Mouse (Mus musculus): ENCODE measurements around the gene Dgkz.
A peak's percentile ranks its signal among the peaks of the same experiment; 100 is the strongest.

The Dgkz gene

DNA sequence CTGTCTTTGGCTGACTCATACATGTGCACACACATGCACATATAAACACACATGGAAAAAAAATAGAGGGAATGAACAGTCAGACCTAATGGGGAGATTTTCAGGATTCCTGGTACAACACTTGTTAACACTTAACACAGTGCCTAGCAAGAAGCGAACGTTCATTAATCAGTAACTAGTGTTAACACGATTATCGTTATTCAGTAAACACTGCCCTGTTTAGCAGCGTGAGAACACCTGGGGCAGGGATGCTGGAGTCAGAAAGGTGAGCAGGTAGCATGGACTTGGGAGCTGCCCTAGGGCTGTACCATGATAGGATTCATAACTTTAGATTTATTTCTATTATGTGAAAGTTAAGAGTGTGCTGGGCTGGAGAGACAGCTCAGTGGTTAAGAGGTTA, 20.3 kb upstream of the Dgkz start:
- DNase-seq (ENCODE audit: low read depth, low spot score), result no peak

DNA sequence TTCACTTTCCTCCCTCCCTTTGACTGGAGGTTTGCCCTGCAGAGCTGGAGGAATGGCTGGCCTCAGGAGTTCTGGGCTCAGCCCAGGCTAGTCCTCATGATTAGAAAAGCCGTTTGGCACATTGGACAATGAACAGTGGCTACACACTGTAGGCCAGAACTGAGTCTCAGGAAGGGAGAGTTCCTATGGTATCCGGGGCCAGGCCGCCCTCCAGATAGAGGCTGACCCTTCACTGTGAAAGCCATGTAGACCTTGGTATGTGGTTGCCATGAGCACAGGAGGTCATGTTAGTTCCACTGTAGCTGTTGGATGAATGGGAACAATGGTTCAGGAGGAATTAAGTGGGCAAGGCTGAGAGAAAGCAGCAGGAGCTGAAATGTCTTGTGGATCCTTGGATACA, 17.7 kb upstream of the Dgkz start:
- no peak for DNase-seq (ENCODE audit: low read depth, low spot score)

DNA sequence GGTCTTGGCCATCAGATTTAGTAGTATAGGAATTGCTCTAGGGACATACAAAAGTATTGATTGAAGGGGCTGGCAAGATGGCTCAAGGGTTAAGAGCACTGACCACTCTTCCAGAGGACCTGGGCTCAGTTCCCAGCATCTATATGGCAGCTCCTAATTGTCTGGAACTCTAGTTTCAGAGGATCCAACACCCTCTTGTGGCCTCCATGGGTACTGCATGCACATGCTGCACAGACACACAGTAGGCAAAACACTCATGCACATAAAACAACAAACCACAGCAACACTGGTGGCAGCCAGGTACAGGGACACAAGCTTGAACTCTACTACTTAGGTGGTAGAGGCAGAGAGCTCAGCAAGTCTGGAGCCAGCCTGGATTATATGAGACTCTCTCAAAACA, 14.1 kb upstream of the Dgkz start:
- peak; percentile 51 for DNase-seq (ENCODE audit: low read depth, low spot score)

DNA sequence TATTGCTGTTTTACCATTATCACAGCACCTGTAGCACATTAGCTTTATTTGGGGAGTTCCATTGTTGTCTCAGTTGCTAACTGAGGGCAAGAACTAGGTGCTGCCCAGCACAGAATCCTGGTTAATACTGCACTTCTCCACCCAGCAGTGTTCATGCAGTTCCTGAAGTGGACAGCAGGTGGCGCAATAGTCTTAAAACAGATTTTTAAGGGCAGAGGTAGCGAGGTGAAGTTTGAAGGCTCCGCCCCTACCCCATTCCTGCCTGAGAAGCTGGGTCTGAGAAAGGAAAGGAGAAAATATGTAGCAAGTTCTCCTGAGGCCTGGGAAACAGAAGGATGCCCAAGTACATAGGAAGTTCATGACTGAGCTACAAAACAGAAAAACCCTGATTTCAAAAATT, 11.9 kb upstream of the Dgkz start:
- DNase-seq (ENCODE audit: low read depth, low spot score), result peak; percentile 89

DNA sequence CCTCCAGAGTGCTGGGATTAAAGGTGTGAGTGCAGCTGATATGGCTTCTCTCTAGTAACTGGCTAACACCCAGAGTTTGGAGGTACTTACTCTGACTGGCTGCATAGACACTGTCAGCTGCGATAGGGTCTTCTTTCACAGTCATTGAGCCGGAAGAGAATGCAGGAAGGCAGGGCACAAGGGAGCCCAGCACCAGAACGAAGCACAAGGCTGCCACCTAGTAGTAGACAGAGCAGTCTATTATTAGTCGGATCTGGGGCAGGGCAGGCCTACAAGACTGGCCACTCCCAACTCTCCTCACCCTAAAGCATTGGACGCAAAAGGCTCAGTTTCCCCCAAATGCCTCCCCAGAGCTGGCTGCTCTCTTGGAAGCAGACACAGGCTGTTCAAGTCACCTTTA, 10.4 kb upstream of the Dgkz start:
- peak; percentile 73 for DNase-seq (ENCODE audit: low read depth, low spot score)

DNA sequence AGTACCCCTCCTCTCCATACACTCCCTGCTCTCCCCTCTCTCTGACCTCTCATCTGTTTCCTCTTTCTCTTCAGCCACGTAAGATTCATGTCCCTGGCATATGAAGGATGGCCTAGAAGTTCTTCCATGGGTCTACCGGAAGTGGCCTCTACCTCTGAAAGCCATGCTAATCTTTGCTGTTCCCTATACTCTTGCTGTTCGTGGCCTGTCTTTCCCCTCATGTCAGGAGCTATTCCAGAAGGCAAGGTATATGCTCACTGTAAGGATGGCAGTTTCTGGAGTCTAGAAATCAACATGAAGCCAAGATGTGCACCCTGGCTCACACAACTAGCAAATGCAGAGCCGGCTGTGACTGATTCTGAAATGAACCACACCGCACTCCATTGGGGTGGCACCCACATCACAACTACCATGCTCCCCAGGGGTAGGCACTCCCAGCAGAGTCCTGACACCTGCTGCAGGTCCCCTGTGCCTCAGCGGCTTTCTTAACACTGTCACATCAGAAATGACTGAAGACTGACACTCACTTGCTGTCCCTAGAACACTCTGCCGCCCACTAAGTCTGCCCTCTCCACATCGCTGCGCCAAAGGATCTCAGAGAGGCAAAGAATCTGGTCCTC, 9.4 kb upstream of the Dgkz start:
- peak; percentile 37 for DNase-seq (ENCODE audit: low read depth, low spot score)

DNA sequence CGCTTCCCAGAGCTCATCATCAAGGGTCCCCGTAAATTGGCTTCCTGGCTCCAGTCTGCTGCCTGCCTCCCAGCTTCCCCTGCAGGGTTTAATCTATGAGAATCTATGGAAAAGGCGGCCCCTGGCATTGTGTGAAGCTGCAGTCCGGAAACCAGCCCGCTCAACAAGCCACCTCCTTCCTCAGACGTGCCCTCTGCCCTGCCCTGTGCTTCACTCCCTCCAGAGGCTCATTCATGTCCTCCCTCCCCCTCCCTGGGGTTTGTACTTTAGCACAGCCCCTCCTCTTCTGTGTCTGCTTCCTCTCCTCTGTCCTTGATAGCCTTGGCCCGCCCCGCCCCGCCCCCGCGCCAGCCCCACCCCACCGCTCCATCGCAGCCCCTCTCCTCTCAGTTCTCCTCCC, 8.8 kb upstream of the Dgkz start:
- DNase-seq (ENCODE audit: low read depth, low spot score), result peak; percentile 91

DNA sequence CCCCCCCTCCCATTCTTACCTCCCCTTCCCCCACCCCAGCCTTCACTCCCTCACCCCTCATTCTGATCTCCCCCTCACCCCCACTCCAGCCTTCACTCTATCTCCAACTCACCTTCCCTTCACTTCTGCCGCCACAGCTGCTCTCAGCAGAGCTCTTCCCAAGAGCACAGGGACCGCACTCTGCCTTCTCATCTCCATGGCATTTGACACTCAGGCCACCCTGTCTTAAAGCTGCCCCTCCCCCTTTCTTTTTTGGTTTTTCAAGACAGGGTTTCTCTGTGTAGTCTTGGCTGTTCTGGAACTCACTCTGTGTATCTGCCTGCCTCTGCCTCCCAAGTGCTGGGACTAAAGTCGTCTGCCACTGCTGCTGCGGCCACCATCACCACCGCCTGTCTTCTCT, 5.2 kb upstream of the Dgkz start:
- DNase-seq (ENCODE audit: low read depth, low spot score), result no peak

DNA sequence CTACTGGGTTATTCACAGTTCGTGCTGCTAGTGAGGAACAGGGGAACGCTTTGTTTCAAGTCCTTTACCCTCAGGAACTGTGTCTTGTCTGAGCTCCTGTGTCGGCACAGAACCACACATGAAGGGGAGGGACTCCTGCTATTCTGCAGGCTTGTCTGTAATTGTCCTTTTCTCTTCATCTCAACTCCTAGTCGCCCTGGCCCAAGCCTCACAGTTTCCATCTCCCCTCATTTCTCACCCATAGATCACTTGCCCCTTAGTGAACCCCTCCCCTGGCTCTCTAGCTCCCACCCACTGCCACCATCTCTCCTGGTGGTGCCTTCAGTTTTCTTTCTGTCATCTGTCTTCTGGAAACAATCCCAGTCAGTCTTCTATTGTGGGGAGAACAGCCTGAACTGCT, 4.6 kb upstream of the Dgkz start:
- DNase-seq (ENCODE audit: low read depth, low spot score), result no peak

DNA sequence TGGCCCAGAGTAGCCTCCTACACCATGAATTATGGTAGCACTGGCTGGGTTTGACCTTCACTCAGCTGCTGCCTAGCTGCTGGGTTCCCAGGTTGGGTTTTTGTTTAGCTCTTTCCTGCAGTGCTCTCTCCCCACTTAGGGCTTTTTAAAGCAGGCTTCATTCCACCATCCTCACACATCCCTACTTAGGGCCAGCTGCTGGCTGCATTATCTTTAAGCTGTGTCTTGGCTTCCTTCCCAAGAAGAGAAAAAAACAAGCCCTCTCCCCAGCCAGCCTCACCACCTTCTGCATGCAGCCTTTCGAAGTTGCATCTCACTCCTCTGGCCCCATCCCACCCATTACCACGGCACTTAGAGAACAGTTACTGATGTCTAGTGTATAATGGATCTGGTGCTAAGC, 2.9 kb upstream of the Dgkz start:
- no peak for DNase-seq (ENCODE audit: low read depth, low spot score)

DNA sequence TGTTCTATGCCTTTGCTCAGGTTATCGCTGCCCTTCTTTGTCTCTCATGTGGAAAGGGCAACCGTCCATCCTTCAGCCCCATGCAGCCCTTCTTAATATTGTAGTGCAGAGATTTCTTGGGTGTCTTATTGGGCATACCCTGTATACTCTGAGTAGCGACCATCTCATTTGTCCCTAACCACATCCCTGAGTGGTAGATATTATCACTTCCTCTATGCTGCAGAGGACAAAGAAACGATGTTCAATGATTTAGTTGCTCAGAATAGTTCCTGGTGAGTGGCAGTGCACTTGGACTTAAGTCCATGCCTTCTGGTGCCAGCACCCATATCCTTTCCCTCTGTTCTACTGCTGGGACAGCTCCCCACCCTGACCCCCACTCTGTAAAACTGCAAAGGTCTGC, 2.3 kb upstream of the Dgkz start:
- no peak for DNase-seq (ENCODE audit: low read depth, low spot score)

DNA sequence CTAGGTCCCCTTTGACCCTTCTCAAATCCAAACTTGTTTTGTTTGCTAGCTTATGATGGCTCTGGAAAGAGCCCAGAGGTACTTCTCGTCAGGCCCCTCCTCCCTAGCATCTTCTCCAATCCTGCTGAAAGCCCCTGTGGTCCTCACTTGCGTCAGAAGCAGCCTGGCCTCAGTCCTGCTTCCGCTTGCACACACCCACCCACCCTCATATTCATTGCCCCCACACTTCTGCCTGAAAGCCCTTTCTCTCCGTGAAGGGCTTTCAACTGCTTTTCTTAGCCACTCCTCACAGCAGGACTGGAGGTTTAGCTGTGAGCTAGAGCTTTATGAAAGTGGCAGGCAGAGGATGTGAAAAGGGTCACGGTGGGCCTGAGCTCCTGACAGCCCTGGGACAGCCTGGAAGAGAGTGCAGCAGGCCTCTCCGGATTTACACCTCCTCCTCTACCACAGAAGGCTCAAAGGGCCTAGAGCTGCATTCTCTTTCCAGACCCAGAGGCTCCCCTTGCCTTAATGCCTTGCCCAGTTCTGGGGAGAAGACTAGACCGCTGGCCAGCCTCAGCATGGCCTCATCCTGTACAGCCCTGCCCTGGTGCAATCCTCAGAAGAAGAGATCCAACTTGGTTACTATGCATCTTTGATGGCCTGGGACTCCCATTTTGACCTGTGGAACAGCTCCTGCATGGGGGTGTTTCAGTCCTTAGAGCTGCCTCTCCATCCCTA, 2.1 kb downstream of the Dgkz start:
- DNase-seq (ENCODE audit: low read depth, low spot score), result no peak

DNA sequence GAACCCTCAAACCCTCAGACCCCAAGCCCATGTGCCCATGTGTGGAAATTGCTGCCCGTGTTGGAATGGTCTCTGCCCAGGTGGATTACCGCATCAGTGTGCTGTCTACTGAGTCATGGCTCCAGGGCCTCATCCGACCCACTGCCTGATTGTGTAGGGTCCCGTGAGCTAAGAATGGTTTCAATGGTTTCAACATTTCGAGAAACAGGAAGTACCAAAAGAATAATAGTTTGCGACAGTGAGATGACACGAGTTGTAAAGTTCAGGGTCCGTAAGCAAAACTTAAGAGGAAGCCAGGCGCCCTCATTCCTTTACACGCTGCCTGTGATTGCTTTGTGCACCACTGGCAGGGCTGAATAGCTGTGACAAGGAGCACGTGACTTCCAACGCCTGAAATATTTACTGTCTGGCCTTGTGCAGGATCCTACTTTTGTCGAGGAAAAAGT, 3.5 kb downstream of the Dgkz start:
- peak; percentile 64 for DNase-seq (ENCODE audit: low read depth, low spot score)

DNA sequence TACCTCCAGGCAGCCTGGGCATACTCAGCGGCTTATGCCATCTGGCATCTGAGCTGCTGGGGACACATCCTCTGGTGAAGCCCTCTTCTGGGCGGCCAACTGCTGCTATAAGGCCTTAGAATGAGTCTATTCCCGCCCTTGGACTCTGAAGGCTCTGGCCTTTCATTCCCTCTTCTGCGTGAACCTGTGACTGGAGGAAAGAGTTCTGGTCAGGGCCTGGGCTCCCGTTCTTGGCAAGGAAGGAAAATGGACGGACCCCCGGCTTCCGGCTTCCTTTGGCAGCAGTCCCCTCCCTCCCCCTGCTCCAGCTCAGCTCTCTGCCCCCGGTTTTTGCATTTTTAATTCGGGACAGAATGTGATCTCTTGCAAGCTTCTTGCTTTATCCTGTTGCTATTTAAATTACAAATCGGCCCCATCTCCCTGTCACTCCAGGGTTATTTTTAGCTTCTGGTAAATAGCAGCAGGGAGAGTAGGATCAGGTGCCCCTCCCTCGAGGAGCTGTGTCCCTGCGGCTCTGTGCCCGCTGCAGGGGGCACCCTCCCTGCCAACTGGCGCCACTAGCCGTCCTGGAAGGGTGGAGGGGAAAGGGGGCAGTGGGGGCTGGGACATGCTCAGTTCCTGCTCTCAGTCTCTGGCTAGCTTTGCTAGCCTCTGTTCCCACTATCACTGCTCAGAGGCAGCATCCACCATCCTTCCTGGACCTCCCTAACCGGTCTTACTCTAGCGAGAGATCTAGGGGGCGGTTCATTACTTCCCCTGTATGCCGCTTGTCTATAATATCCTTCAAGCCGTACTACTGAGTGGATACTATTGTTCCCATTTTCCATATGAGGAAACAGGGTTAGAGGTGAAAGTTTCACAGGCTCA, 4.2 kb downstream of the Dgkz start:
- peak; percentile 23 for DNase-seq (ENCODE audit: low read depth, low spot score)

DNA sequence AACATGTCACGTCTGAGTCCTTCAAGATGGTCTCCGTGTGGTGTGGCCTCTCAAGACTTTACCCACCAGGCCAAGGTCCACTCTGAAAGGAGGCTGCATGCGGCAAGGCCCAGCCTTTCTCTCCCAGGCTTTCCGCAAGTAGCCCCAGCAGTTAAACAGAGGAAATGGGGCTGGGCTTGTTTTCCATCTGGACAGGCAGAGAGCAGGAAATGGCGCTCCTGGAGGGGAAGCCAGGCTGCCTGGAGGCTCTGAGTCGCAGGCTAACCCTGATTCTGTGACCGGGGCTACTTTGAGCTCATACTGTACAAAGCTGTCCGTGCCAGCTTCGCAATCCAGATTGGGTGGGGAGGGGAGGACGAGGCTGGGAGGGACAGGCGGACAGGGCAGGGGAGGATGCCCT, 7.7 kb downstream of the Dgkz start:
- DNase-seq (ENCODE audit: low read depth, low spot score), result no peak

DNA sequence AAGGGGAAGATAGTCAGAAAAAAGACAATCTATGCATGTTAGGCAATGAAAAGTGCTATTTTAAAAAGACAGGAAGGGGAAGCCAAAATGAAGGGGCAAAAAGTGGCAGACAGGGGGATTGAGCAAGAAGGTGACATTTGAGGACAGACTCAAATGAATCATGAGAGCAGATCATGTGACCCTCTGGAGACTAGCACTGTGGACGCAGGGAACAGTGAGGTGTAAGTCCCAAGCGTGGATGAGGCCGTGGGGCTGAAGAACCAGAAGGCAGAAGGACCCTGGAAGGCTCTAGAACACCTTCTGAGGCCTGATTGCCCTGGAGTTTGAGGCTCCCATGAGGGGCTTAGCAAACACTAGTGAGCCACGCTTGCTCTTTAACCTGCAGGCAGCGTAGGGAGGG, 9.3 kb downstream of the Dgkz start:
- no peak for DNase-seq (ENCODE audit: low read depth, low spot score)

DNA sequence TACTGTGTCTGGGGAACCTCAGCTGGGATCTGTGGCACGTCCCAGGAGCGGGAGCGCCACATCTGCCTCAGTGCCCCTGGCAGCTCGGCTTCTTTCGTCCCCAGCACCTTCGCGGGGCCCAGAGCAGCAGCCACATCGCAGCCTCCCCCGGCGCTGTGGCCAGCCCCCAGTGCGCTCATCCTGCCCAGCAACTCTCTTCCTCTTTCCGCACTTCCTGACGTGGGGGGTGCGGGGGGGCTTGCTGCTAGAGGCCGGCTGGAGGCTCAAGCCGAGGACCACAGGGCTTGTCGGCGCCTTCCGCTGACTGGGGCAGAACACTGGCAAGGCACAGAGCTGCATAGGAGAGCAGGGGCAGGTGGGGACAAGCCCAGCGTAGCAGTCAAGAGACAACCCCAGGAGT, 10.2 kb downstream of the Dgkz start:
- DNase-seq (ENCODE audit: low read depth, low spot score), result peak; percentile 41

DNA sequence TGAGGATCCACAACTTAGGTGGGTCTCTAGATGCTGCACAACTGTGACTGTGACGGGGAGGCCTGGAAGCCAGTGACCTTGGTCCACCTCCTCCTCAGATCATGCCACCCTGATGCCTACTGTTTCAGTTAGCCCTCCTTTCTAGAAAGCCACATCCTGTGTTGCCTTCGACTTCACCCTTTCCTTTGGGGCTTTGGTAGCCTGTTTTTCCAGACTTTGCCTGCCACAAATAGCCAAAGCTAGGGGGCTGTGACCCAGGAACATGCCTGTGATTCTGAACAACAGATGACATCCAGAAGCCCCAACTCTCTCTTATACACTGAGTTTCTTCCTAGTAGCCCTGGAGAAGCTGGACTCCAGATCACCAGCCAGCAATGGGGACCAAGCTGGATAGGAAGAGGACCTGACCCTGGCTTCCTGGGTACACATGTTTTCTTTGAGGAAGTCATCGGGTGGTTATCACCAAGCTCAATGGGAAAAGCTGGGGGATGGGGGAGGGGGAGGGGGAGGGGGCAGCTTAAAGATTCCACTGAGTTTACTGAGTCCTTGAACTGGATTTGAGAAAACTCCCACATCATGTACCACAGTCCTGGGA, 11.0 kb downstream of the Dgkz start:
- DNase-seq (ENCODE audit: low read depth, low spot score), result peak; percentile 34

DNA sequence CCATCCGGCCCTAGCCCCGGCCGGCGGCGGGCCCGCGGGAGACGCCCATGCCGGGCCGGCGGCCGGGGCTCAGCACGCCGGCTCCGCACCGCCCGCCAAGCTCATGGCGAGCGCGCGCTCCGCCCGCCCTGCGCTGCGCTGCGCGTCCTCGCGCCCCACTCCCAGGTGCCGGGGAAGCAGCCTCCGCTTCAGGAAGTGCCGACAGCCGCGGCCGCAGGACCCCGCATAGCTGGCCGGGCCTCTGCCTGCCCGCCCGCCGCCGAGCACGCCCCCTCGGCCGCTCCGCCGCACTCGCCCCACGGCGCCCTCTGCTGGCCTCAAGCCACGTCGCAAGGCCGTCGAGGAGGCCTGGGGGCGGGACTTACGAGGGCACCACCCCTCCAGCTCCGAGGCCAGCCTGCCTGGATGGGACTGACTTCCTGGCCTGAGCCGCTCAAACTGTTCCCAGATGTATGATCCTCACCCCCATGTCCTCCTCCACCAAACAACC, 12.2 kb downstream of the Dgkz start:
- DNase-seq (ENCODE audit: low read depth, low spot score), result peak; percentile 98

DNA sequence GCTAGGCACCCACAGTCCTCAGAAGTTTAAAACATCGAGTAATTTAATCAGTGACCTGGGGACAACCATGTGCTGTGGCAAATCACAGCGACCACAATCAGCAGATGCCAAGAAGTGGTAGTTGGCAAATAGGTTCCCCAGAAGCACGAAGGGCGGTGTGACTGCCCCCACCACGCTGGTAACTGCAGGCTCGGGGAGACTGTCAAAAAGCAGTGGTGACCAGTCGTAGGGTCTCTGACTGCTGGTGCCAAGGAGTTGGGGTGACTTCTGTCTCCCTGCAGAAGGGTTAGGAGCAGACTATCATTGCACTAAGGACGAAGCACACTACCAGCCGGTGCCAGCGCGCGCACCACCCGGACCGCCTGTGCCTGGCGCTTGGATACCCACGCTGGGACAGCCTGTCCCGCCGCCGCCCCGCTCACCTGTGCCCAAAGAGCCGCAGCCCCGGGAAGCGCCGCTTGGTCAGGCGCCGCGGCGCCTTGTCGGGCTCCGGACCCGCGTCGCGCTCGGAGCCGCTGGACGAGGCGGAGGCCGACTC, 12.7 kb downstream of the Dgkz start:
- DNase-seq (ENCODE audit: low read depth, low spot score), result peak; percentile 56

DNA sequence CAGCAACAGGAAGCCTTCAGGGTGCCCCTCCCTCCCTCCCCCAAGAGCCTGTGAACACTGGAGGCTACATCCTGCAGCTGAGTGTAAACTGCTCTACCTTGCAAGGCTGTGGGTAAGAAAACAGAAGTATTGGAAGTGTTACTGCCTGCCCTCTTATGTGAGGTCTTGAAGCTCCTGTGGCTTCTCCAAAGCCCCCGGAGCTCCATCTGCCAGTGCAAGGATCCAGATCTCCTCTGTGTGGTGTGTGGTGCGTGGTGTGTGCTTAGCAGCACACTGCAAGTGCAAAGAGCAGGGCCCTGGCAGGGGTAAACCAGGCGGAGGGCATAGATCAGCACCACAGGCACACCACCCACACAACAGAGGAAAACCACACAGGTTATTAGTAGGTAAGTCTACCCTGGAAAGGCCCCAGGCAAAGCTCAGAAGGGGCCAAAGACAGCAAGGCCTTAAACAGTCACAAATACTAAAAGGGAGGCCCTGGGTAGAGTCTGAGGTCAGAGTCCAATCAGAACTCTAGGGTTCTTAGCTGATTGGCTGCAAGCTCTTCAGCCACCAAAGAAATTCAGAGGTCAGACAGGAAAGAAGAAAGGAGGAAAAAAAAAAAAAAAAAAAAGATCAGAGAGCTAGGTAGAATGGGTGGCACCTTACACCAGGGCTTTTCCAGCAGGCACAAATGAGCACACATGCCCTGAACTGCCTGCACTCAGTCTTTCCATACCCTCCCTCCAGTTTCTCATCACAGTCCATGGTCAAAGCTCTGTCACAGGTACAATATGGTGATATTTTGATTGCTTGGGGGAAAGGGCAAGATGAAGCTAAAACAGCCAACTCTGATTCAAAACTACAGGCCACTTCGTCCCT, 13.5 kb downstream of the Dgkz start:
- peak; percentile 80 for DNase-seq (ENCODE audit: low read depth, low spot score)
